Mouse (Mus musculus): ENCODE measurements around the gene Eya4.

The Eya4 gene

GRCm38 (mm10) chr10:23062719-23063118 is 287.9 kb downstream of the Eya4 start:
- no peak for DNase-seq (ENCODE audit: low spot score)

- DNase-seq (ENCODE audit: low spot score): no peak
Observed at GRCm38 (mm10) chr10:23060694-23061060, 289.9 kb downstream of the Eya4 start.

- no peak for DNase-seq (ENCODE audit: low spot score)
Observed at GRCm38 (mm10) chr10:23060041-23060693, 290.4 kb downstream of the Eya4 start.

GRCm38 (mm10) chr10:23053379-23053915 is 297.1 kb downstream of the Eya4 start:
- DNase-seq (ENCODE audit: low spot score): no peak
